ENCODE assay signal across 31 mouse cellular contexts in genomic region chr1:131718952-131719694, GRCm38 (mm10). TPM values are rescaled to one million over a fixed set of nuclear protein-coding genes. Genes with fewer than 3 reads are reported as not detected.
DNase-seq lines count a peak whose midpoint lies in the region; ATAC-seq and TF ChIP-seq lines count a peak whose summit lies in the region.
"Had no signal": no experiment of that assay in that cellular context is flagged by ENCODE, and none has a peak within 500 bp of the region (broad histone marks: within the 10 kb centered on the region; RNA-seq: fewer than 3 reads in every experiment).

No protein-coding gene starts in this region.

- H3K27ac ChIP-seq in hindbrain, embryonic 10.5 days, result peak overlapping the region; percentile 23; the same call in 1 of the 2 replicates
- H3K27ac ChIP-seq in hindbrain, postnatal 0 days, result no peak overlapping the region
- peak overlapping the region; percentile 8; the same call in 1 of the 2 replicates for H3K27ac ChIP-seq in stomach, postnatal 0 days (replicated peaks)
- H3K27ac ChIP-seq: hindbrain, embryonic 15.5 days; intestine, embryonic 15.5 days; layer of hippocampus, adult 2 months; limb, embryonic 13.5 days; liver, embryonic 12.5 days; midbrain, embryonic 15.5 days; neural tube, embryonic 13.5 days had no signal

- peaks cover 17% of the 10 kb centered on the region for H3K4me1 ChIP-seq in hindbrain, embryonic 10.5 days (replicated peaks)
- no peaks in the 10 kb centered on the region for H3K4me1 ChIP-seq in hindbrain, postnatal 0 days (ENCODE audit: insufficient read depth, low read length)
- no peaks in the 10 kb centered on the region for H3K4me1 ChIP-seq in stomach, postnatal 0 days (replicated peaks; ENCODE audit: control insufficient read depth, insufficient read depth)
- H3K4me1 ChIP-seq: hindbrain, embryonic 15.5 days; intestine, embryonic 15.5 days; limb, embryonic 13.5 days; liver, embryonic 12.5 days; neural tube, embryonic 13.5 days had no signal

- H3K9ac ChIP-seq in hindbrain, postnatal 0 days (replicated peaks; ENCODE audit: low read length), result no peak overlapping the region
- no peak overlapping the region for H3K9ac ChIP-seq in stomach, postnatal 0 days (ENCODE audit: low read length)
- H3K9ac ChIP-seq: hindbrain, embryonic 15.5 days; intestine, embryonic 15.5 days; limb, embryonic 13.5 days; liver, embryonic 12.5 days; midbrain, embryonic 15.5 days; neural tube, embryonic 13.5 days had no signal

- intact Hi-C loops in gastrocnemius, postnatal 14 days (cut with DNase I; ENCODE audit: low total_unique reads), result no loop called here

- ATAC-seq in hindbrain, postnatal 0 days, result no peak
- ATAC-seq in stomach, postnatal 0 days (ENCODE audit: low FRiP score, low TSS enrichment), result peak; percentile 58
- ATAC-seq: intestine, embryonic 15.5 days; liver, embryonic 12.5 days; midbrain, embryonic 15.5 days had no signal

- H3K4me2 ChIP-seq in hindbrain, postnatal 0 days (ENCODE audit: low read depth, low read length), result no peak overlapping the region
- H3K4me2 ChIP-seq in stomach, postnatal 0 days (replicated peaks; ENCODE audit: low read depth), result no peak overlapping the region
- H3K4me2 ChIP-seq: hindbrain, embryonic 15.5 days; intestine, embryonic 15.5 days; limb, embryonic 13.5 days; liver, embryonic 12.5 days; midbrain, embryonic 15.5 days; neural tube, embryonic 13.5 days had no signal

- no peak overlapping the region for H3K4me3 ChIP-seq in hindbrain, embryonic 10.5 days
- no peak overlapping the region for H3K4me3 ChIP-seq in hindbrain, postnatal 0 days (ENCODE audit: low read length)
- no peak overlapping the region for H3K4me3 ChIP-seq in stomach, postnatal 0 days (ENCODE audit: low read depth, low read length)
- H3K4me3 ChIP-seq: hindbrain, embryonic 15.5 days; intestine, embryonic 15.5 days; layer of hippocampus, adult 2 months; limb, embryonic 13.5 days; liver, embryonic 12.5 days; midbrain, embryonic 15.5 days; neural tube, embryonic 13.5 days had no signal

- WGBS in hindbrain, embryonic 10.5 days, result 60% methylated on average over 16 of the region's 16 CpGs
- 56% methylated on average over 16 of the region's 16 CpGs for WGBS in hindbrain, postnatal 0 days
- 68% methylated on average over 16 of the region's 16 CpGs for WGBS in stomach, postnatal 0 days

- TF ChIP-seq CTCF in hindbrain, postnatal 0 days (IDR thresholded peaks at IDR 0.05; ENCODE audit: low read depth), result no peak
- TF ChIP-seq CTCF in stomach, postnatal 0 days (IDR thresholded peaks at IDR 0.05; ENCODE audit: low read depth), result no peak

- DNase-seq in hindbrain, embryonic 10.5 days (ENCODE audit: low spot score), result peak; percentile 14
- no peak for DNase-seq in hindbrain, postnatal 0 days (ENCODE audit: low spot score)
- peak; percentile 71 for DNase-seq in R1 (ENCODE audit: low read depth, low spot score)
- DNase-seq in stomach, postnatal 0 days (ENCODE audit: low spot score), result no peak
- peak; percentile 22 to 53 for DNase-seq in thymus, postnatal 36 days
- no peak for DNase-seq in layer of hippocampus, postnatal 25 days (ENCODE audit: extremely low spot score in 1 of 2, low spot score in 1 of 2)
- DNase-seq in spleen, postnatal 4 days (ENCODE audit: low spot score in 2 of 2), result no peak
- DNase-seq in gastrocnemius, postnatal 14 days, result no peak
- DNase-seq: adrenal gland, adult 2 months; B cell, adult 2 months; cerebellum, adult 18-20 months; cerebellum, postnatal 14 days; gastrocnemius, postnatal 36 days; heart, postnatal 4 days; kidney, adult 9 months; kidney, postnatal 14 days; lung, adult 18-20 months; lung, postnatal 14 days; right cerebral cortex, adult 18-20 months had no signal

- H3K36me3 ChIP-seq in hindbrain, embryonic 10.5 days, result no peaks in the 10 kb centered on the region
- no peaks in the 10 kb centered on the region for H3K36me3 ChIP-seq in hindbrain, postnatal 0 days (ENCODE audit: insufficient read depth, low read length)
- H3K36me3 ChIP-seq in stomach, postnatal 0 days (ENCODE audit: control insufficient read depth, insufficient read depth, low read length), result no peaks in the 10 kb centered on the region
- H3K36me3 ChIP-seq: hindbrain, embryonic 15.5 days; intestine, embryonic 15.5 days; limb, embryonic 13.5 days; liver, embryonic 12.5 days; midbrain, embryonic 15.5 days; neural tube, embryonic 13.5 days had no signal

- H3K9me3 ChIP-seq in hindbrain, embryonic 10.5 days, result no peaks in the 10 kb centered on the region
- no peaks in the 10 kb centered on the region for H3K9me3 ChIP-seq in hindbrain, postnatal 0 days (ENCODE audit: low read length)
- no peaks in the 10 kb centered on the region for H3K9me3 ChIP-seq in stomach, postnatal 0 days (ENCODE audit: control insufficient read depth, low read length)
- H3K9me3 ChIP-seq: hindbrain, embryonic 15.5 days; intestine, embryonic 15.5 days; limb, embryonic 13.5 days; liver, embryonic 12.5 days; midbrain, embryonic 15.5 days; neural tube, embryonic 13.5 days had no signal

- no peaks in the 10 kb centered on the region; the same call in 1 of the 2 replicates for H3K27me3 ChIP-seq in hindbrain, embryonic 10.5 days (ENCODE audit: insufficient read depth, poor library complexity, severe bottlenecking)
- H3K27me3 ChIP-seq in hindbrain, postnatal 0 days (ENCODE audit: insufficient read depth, low read length), result no peaks in the 10 kb centered on the region
- H3K27me3 ChIP-seq in stomach, postnatal 0 days (ENCODE audit: control insufficient read depth, insufficient read depth, low read length), result no peaks in the 10 kb centered on the region
- H3K27me3 ChIP-seq: hindbrain, embryonic 15.5 days; intestine, embryonic 15.5 days; limb, embryonic 13.5 days; liver, embryonic 12.5 days; midbrain, embryonic 15.5 days; neural tube, embryonic 13.5 days had no signal

- no peak for TF ChIP-seq EP300 in stomach, postnatal 0 days (optimal IDR thresholded peaks at IDR 0.05)

RNA-seq across cellular contexts. Expression of gene Slc26a9, which starts 24.7 kb away (rescaled TPM):
- polyA plus RNA-seq in hindbrain, embryonic 10.5 days (2016; fragmentation: Nextera tagmentation; extraction: Ambion mirVana), result 0.05 and 1.4 TPM in 2 replicates
- total RNA-seq in hindbrain, postnatal 0 days (2014; rRNA removed), result 0.07 and 0.37 TPM in 2 replicates
- polyA plus RNA-seq in hindbrain, postnatal 0 days (2015; fragmentation: Nextera tagmentation; extraction: Ambion mirVana), result 0.09 and 0.10 TPM in 2 replicates
- 15.4 and 17.6 TPM in 2 replicates for polyA plus RNA-seq in stomach, postnatal 0 days (2015; fragmentation: Nextera tagmentation; extraction: Ambion mirVana)
- total RNA-seq in layer of hippocampus, postnatal 25 days (2021), result under 1 TPM; 0.12 to 0.15 TPM
- not detected for total RNA-seq in gastrocnemius, postnatal 14 days (2021)
- total RNA-seq: CH12.LX; gastrocnemius, postnatal 36 days; megakaryocyte, adult 5-6 weeks had no signal
- polyA plus RNA-seq: forebrain, embryonic 11.5 days; limb, embryonic 13.5 days; liver, embryonic 12.5 days; neural tube, embryonic 13.5 days; small intestine, adult 2 months; urinary bladder, adult 2 months had no signal

RNA-seq across cellular contexts. Expression of gene Rab7b, which starts 30.6 kb away (rescaled TPM):
- 0.68 and 1.1 TPM in 2 replicates for polyA plus RNA-seq in hindbrain, embryonic 10.5 days (2016; fragmentation: Nextera tagmentation; extraction: Ambion mirVana)
- 0.10 and 2.8 TPM in 2 replicates for total RNA-seq in hindbrain, postnatal 0 days (2014; rRNA removed)
- 1.2 and 1.6 TPM in 2 replicates for polyA plus RNA-seq in hindbrain, postnatal 0 days (2015; fragmentation: Nextera tagmentation; extraction: Ambion mirVana)
- 13.5 and 14.4 TPM in 2 replicates for polyA plus RNA-seq in stomach, postnatal 0 days (2015; fragmentation: Nextera tagmentation; extraction: Ambion mirVana)
- 1 to 10 TPM; 4.0 to 4.4 TPM for total RNA-seq in layer of hippocampus, postnatal 25 days (2021)
- 1 to 10 TPM; 3.7 to 6.5 TPM for total RNA-seq in gastrocnemius, postnatal 14 days (2021)
- total RNA-seq: CH12.LX had no signal

Comparison
In these comparisons a context has a peak if more than half of its experiments do, and no peak if none do; other contexts are left out.
1. DNase-seq: peak in hindbrain, embryonic 10.5 days (single experiment), R1 (single experiment) and thymus, postnatal 36 days (2 of 2); none in hindbrain, postnatal 0 days (single experiment), stomach, postnatal 0 days (single experiment), layer of hippocampus, postnatal 25 days (0 of 2), spleen, postnatal 4 days (0 of 2) and gastrocnemius, postnatal 14 days (single experiment).